Mouse (Mus musculus): ENCODE results near the gene Ddb1. TPM values are rescaled to one million over a fixed set of nuclear protein-coding genes. Genes with fewer than 3 reads are reported as not detected.
"Not testable (repeated sequence)": the region's sequence is repeated elsewhere in the genome, so short reads cannot be mapped to it uniquely, and the experiment has no call there.

The Ddb1 gene
- total RNA-seq (2021): 305 and 314 TPM in 2 replicates
- long read RNA-seq, full-length matches to known transcripts: 218 of 318 reads
- long read RNA-seq, partial matches to known transcripts: 72 of 318 reads
- long read RNA-seq, other reads (novel, unspliced or antisense): 28 of 318 reads

- DNase-seq: peak; percentile 99
These were observed at the start of gene Ddb1, which contains the start of gene Tkfc for GRCm38 (mm10) chr19:10605293-10605900. Gene Ddb1, plus strand, starts transcription at chr19:10605327. Gene Tkfc, minus strand, starts transcription at chr19:10605654.

- peak; percentile 83 for DNase-seq
These were observed 49.3 kb upstream of the Ddb1 start, which contains the start of gene Tmem216 for GRCm38 (mm10) chr19:10555624-10556510. Gene Tmem216, minus strand, starts transcription at chr19:10556238.

DNA sequence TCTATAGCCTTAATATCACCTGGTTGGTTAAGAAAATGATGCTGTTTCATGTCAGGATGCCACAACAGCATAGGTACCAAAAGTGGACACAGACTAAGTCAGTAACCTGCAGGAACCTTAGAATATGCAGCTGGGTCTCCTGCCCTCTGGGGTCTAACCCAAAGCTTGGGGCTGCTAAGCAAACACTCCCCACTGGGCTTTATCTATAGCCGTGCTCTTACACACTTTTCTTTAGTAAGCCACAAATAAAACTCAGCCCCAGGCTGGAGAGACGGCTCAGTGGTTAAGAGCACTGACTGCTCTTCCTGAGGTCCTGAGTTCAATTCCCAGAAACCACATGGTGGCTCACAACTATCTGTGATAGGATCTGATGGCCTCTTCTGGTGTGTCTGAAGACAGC lies 48.1 kb upstream of the Ddb1 start:
- DNase-seq: no peak

GRCm38 (mm10) chr19:10557430-10557829 lies 47.7 kb upstream of the Ddb1 start:
- DNase-seq: no peak

GRCm38 (mm10) chr19:10557837-10558375 lies 47.2 kb upstream of the Ddb1 start:
- not testable (repeated sequence) for DNase-seq

- no peak for DNase-seq
These were observed 45.0 kb upstream of the Ddb1 start for GRCm38 (mm10) chr19:10560108-10560507.

GRCm38 (mm10) chr19:10561558-10562314 lies 43.4 kb upstream of the Ddb1 start:
- DNase-seq: peak; percentile 28

GRCm38 (mm10) chr19:10562351-10562750 lies 42.8 kb upstream of the Ddb1 start:
- DNase-seq: no peak

DNA sequence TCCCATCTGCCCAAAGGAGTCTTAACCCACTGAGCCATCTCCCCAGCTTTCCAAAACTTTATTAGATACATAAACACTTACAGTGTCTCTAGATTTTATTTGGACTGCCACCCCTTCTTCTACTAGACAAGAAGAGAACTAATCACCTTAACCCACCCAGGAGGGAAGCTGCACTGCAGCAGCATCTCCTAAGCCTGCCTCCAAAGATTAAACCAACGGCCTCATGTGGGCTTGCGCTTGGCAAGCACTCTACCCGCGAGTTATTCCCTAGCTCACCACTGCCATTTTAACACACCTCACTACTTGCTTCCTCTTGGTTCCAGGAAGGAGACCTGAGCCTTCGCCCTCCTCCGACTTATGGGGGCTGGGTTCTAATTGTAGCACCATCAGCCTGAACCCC lies 40.8 kb upstream of the Ddb1 start:
- DNase-seq: no peak

GRCm38 (mm10) chr19:10565217-10565616 lies 39.9 kb upstream of the Ddb1 start:
- no peak for DNase-seq

DNA sequence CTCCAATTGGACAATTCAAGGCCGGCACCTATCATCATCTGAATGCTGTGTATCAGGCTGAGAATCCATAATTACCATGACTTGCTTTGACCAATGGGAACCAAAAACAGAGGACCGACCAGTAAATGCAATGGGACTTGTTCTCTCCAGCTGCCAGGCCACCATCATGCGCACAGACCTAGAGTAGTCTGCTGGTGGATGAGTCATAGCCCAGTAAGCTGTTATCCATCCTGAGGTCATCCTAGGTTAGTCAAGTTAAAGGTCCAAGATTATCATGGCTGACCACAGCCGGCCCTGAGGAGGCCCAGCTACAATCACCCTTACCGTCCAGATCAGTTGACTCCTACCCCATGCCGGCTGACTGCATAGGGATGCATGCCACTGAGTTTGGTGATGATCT lies 35.5 kb upstream of the Ddb1 start:
- no peak for DNase-seq

DNA sequence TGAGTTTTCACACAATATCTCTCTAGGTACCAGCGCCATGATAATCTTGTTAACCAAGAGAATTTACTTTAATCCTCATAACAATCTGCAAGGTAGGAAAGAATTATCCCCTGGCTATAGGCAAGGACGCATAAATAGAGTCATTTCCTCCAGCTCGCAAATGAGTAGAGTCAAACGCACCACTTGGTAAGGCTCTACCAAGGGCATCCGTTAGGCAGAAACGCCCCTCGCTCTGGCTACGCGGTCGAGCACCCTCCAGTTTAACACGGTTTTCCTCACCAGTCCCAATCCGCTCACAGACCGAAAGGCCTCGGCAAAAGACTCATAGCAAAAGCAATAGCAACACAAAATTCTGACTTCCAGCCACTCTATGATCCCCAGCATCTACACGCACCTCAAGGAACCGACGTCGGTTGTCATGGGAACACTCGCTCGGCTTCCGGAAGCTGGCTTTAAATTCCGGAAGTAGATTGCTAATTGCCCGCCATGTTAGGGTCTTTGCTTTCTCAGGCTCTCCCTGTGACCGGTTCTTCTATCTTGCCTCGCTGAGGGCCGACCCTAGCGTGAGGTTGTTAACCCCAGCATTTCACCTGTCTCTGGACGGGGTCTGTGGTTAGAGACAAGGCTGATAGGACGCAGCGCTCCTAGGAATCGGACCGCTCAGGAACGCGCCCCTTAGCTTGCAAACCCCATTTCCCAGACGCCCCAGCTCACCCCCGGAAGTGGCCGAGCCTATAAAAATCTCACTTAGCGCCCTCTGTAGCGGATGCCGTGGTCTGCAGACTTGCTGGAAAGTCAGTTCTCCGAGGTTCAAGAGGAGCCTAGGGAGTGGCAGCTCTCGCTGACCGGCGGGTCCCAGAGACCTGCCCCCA lies 28.2 kb upstream of the Ddb1 start, which contains the start of the genes Cyb561a3 and Tmem138:
TSS of gene Cyb561a3 (plus strand) at position 483 of the 872 bp plus-strand sequence.
TSS of gene Tmem138 (minus strand) at position 673 of the 872 bp plus-strand sequence.
- DNase-seq: peak; percentile 86

DNA sequence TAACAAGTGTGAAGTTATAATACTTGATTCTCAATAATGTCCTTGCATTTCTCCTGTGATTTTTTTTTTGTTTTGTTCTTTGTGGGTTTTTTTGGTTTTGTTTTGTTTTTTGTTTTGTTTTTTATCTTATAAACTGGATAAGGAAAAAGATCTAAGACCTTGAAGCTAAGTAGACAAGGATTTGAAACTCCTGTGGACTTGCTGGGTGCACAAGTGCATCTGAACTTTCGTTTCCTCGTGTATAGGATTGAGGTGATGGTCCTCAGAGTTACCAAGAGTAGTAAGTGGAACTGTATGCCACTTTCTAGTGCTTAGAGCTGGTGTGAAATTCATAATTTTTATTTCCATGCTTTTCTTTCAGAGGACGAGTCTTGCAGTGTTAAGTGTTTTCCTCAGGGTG lies 25.0 kb upstream of the Ddb1 start:
- no peak for DNase-seq

GRCm38 (mm10) chr19:10580761-10581160 lies 24.4 kb upstream of the Ddb1 start:
- no peak for DNase-seq

- DNase-seq: no peak
These were observed 23.1 kb upstream of the Ddb1 start for GRCm38 (mm10) chr19:10581984-10582383.

DNA sequence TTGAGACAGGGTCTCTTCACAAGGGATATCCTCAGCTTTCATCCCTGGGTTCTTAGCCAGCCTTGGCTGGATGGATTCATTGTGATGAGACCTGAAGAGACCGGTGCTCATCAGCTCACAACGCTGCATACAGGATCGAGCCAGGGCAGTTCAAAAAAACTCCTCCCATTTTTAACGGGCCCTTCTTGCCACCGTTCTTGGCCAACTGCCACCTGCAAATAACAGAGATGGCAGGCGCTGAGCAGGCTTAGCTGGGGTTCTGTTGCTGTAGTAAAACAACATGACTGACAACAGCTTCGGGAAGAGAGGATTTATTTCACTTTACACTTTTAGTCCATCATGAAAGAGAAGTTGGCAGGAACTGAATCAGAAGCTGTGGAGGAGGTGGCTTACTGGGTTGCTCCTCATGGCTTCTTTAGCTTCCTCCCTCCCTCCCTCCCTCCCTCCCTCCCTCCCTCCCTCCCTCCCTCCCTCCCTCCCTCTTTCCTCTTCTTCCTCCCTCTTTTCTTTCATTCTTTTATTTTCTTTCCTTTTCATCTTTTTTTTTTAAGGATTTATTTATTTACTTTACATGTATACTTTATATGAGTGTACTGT lies 21.5 kb upstream of the Ddb1 start:
- no peak for DNase-seq

GRCm38 (mm10) chr19:10585112-10585511 lies 20.0 kb upstream of the Ddb1 start:
- DNase-seq: no peak

DNA sequence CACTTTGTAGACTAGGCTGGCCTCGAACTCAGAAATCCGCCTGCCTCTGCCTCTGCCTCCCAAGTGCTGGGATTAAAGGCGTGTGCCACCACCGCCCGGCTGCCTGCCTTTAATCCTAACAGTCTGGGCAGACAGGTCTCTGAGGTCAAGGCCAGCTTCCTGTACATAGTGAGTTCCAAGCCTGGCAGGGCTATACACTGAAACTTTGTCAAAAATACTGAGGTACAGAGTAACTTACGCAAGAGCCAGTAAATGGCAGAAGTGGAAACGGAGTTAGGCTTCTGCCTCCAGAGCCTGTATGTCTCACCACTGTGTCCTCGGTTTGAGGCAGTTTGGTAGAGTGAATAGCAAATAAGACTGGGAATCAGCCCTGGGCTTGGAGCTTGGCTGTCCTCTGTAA lies 17.9 kb upstream of the Ddb1 start:
- no peak for DNase-seq

DNA sequence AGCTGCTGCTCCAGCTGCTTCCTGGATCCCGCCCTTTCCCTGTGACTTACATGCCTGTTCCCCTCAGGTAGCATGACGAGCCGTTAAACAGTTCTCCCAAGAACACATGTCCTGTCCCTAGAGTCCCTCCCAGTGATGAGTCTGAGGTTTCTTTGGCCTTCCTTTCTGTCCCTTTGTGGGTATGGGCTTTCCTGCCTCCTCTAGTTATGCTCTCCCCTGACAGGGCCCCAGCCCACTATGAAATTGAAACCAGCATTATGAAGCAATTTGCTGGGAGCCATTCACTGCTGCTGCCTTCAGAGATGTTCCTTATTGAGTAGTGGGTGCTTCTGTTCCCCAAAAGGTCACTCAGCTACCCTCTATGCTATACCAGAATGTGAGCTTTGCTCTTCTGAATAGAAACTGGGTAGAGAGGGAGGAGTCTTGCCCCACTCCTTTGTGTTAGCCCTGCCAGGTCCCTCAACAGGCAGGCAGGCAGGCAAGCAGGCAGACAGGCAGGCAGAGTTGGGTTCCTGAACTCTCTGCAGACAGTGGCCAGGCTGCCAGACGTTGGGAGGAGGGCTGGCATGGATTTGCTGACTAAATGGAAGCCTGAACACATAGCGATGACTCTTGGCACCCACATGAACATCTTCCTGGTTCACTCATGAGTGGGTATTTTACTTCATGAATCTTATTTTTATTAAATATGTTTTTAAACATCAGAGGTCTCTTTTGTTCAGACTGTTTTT lies 15.8 kb upstream of the Ddb1 start:
- DNase-seq: no peak

DNA sequence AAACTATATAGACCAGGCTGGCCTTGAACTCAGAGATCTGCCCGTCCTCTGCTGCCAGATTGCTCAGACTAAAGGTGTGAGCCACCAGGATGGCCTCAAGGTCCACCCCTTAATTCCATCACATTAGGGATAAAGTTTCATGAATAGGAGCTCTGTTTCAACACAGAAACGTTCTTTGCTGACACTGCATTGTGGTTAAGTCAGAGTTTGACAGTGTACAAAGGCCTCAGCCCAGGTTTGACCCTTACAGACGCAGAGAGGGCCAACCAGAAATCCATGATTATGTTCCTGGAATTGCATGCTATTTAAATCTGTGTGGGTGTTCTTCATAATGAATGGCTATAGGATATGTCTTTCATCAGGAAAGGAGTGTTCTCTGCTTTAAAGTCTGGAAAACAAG lies 14.8 kb upstream of the Ddb1 start:
- DNase-seq: no peak
